13 mouse cellular contexts compared by ENCODE assay signal in the genomic region with DNA sequence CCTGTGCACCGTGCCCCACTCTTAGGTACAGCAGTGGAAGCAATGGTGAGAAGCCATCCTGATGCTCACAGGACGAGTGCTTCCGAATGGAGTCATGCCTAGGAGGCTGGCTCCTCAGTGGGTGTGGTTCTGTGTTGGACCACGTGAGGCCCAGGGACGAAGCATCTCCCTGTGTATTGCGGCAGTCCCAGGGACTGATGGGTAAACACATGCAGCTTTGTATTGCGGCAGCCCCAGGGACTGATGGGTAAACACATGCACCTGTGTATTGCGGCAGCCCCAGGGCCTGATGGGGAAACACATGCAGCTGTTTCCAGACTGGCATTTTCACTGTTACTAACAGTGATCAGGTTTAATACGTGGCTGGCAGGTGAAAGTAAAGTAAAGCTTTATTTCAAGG. TPM values are rescaled to one million over a fixed set of nuclear protein-coding genes. Genes with fewer than 3 reads are reported as not detected.
A peak's percentile ranks its signal among the peaks of the same experiment; 100 is the strongest.
DNase-seq lines count a peak whose midpoint lies in the region; ATAC-seq and TF ChIP-seq lines count a peak whose summit lies in the region.
"Had no signal": no experiment of that assay in that cellular context is flagged by ENCODE, and none has a peak within 500 bp of the region (broad histone marks: within the 10 kb centered on the region; RNA-seq: fewer than 3 reads in every experiment).

No protein-coding gene starts in this region.

- H3K4me3 ChIP-seq in midbrain, embryonic 12.5 days = no peak overlapping the region
- H3K4me3 ChIP-seq in midbrain, postnatal 0 days (ENCODE audit: low read depth, low read length) = no peak overlapping the region
- no peak overlapping the region for H3K4me3 ChIP-seq in forebrain, embryonic 15.5 days
- no peak overlapping the region for H3K4me3 ChIP-seq in intestine, postnatal 0 days (ENCODE audit: low read depth, low read length)

- H3K9me3 ChIP-seq in midbrain, embryonic 12.5 days = no peaks in the 10 kb centered on the region
- H3K9me3 ChIP-seq in midbrain, postnatal 0 days (ENCODE audit: low read length) = no peaks in the 10 kb centered on the region
- no peaks in the 10 kb centered on the region for H3K9me3 ChIP-seq in forebrain, embryonic 15.5 days
- H3K9me3 ChIP-seq in intestine, postnatal 0 days (ENCODE audit: control insufficient read depth) = no peaks in the 10 kb centered on the region

- no peak overlapping the region for H3K27ac ChIP-seq in midbrain, embryonic 12.5 days (replicated peaks)
- H3K27ac ChIP-seq in midbrain, postnatal 0 days (ENCODE audit: low read depth, low read length) = no peak overlapping the region
- H3K27ac ChIP-seq in forebrain, embryonic 15.5 days (replicated peaks) = peak overlapping the region; percentile 32; the same call in 1 of the 2 replicates
- H3K27ac ChIP-seq in intestine, postnatal 0 days (ENCODE audit: low read depth, low read length) = no peak overlapping the region
- H3K27ac ChIP-seq: kidney, postnatal 0 days had no signal

- DNase-seq in midbrain, postnatal 0 days (ENCODE audit: low spot score) = no peak
- DNase-seq in urinary bladder, postnatal 14 days (ENCODE audit: low spot score) = no peak
- no peak for DNase-seq in MN1 (ENCODE audit: low spot score)
- DNase-seq in adrenal gland, adult 2 months = no peak
- DNase-seq: cerebellum, adult 2 months; gastrocnemius, postnatal 10 days had no signal

- TF ChIP-seq CTCF in midbrain, postnatal 0 days (IDR thresholded peaks at IDR 0.05) = no peak
- TF ChIP-seq CTCF in intestine, postnatal 0 days (IDR thresholded peaks at IDR 0.05; ENCODE audit: low read depth) = no peak

- H3K9ac ChIP-seq in midbrain, embryonic 12.5 days (replicated peaks) = no peak overlapping the region
- no peak overlapping the region for H3K9ac ChIP-seq in midbrain, postnatal 0 days (replicated peaks; ENCODE audit: low read length, poor library complexity, severe bottlenecking)
- no peak overlapping the region for H3K9ac ChIP-seq in forebrain, embryonic 15.5 days (replicated peaks)
- H3K9ac ChIP-seq in intestine, postnatal 0 days (ENCODE audit: low read depth, low read length) = no peak overlapping the region

- WGBS in midbrain, embryonic 12.5 days = 84% methylated on average over 9 of the region's 9 CpGs
- 86% methylated on average over 9 of the region's 9 CpGs for WGBS in midbrain, postnatal 0 days
- 56% methylated on average over 9 of the region's 9 CpGs for WGBS in forebrain, embryonic 15.5 days
- WGBS in intestine, postnatal 0 days = 68% methylated on average over 9 of the region's 9 CpGs

- 0 out of 2 replicates have a peak, but pooled peaks have one; percentile 47 for ATAC-seq in midbrain, embryonic 12.5 days (ENCODE audit: low FRiP score, low read depth)
- ATAC-seq in midbrain, postnatal 0 days (ENCODE audit: low FRiP score) = no peak
- peak; percentile 90 for ATAC-seq in forebrain, embryonic 15.5 days (replicated peaks)
- peak; percentile 34; the same call in 1 of the 2 replicates for ATAC-seq in intestine, postnatal 0 days
- ATAC-seq: lung, postnatal 0 days had no signal

- H3K36me3 ChIP-seq in midbrain, embryonic 12.5 days = peaks cover 63% of the 10 kb centered on the region
- H3K36me3 ChIP-seq in midbrain, postnatal 0 days (ENCODE audit: insufficient read depth, low read length) = peaks cover 51% of the 10 kb centered on the region
- H3K36me3 ChIP-seq in forebrain, embryonic 15.5 days = peaks cover 20% of the 10 kb centered on the region
- H3K36me3 ChIP-seq in intestine, postnatal 0 days (ENCODE audit: control insufficient read depth, insufficient read depth) = peaks cover 51% of the 10 kb centered on the region

- no peaks in the 10 kb centered on the region; the same call in 1 of the 2 replicates for H3K4me1 ChIP-seq in midbrain, embryonic 12.5 days
- H3K4me1 ChIP-seq in midbrain, postnatal 0 days (ENCODE audit: insufficient read depth, low read length) = no peaks in the 10 kb centered on the region
- H3K4me1 ChIP-seq in forebrain, embryonic 15.5 days = peaks cover 9% of the 10 kb centered on the region
- H3K4me1 ChIP-seq in intestine, postnatal 0 days (replicated peaks; ENCODE audit: control insufficient read depth, insufficient read depth, low read length) = no peaks in the 10 kb centered on the region; the same call in 1 of the 2 replicates

- no peak overlapping the region for H3K4me2 ChIP-seq in midbrain, embryonic 12.5 days (replicated peaks)
- H3K4me2 ChIP-seq in midbrain, postnatal 0 days (ENCODE audit: low read depth, low read length, poor library complexity, severe bottlenecking) = no peak overlapping the region
- no peak overlapping the region for H3K4me2 ChIP-seq in forebrain, embryonic 15.5 days (replicated peaks)
- no peak overlapping the region for H3K4me2 ChIP-seq in intestine, postnatal 0 days (replicated peaks; ENCODE audit: low read depth)
- H3K4me2 ChIP-seq: heart, embryonic 11.5 days had no signal

- H3K27me3 ChIP-seq in midbrain, embryonic 12.5 days = no peaks in the 10 kb centered on the region
- H3K27me3 ChIP-seq in midbrain, postnatal 0 days (ENCODE audit: insufficient read depth, low read length) = no peaks in the 10 kb centered on the region
- no peaks in the 10 kb centered on the region for H3K27me3 ChIP-seq in forebrain, embryonic 15.5 days
- no peaks in the 10 kb centered on the region for H3K27me3 ChIP-seq in intestine, postnatal 0 days (replicated peaks; ENCODE audit: control insufficient read depth, insufficient read depth, low read length)
- H3K27me3 ChIP-seq: CH12.LX had no signal

RNA-seq across cellular contexts. Expression of a gene that starts 19.1 kb away (rescaled TPM):
- polyA plus RNA-seq in midbrain, embryonic 12.5 days (2016; fragmentation: Nextera tagmentation; extraction: Ambion mirVana) = 70.6 and 83.0 TPM in 2 replicates
- total RNA-seq in midbrain, postnatal 0 days (2014; rRNA removed) = 8.9 and 9.4 TPM in 2 replicates
- 61.0 and 72.6 TPM in 2 replicates for polyA plus RNA-seq in midbrain, postnatal 0 days (2015; fragmentation: Nextera tagmentation; extraction: Ambion mirVana)
- polyA plus RNA-seq in forebrain, embryonic 15.5 days (2015; fragmentation: Nextera tagmentation; extraction: Ambion mirVana) = 82.5 and 88.5 TPM in 2 replicates
- polyA plus RNA-seq in intestine, postnatal 0 days (2015; fragmentation: Nextera tagmentation; extraction: Ambion mirVana) = 89.1 and 97.3 TPM in 2 replicates
- 100 to 1,000 TPM in 1 of 2 experiments, 10 to 100 TPM in 1; 62.7 to 106 TPM for total RNA-seq in adrenal gland, adult 2 months (2021)
- 5.9 and 6.7 TPM in 2 replicates for polyA plus RNA-seq in adrenal gland, adult 2 months (2012; rRNA removed)

RNA-seq across cellular contexts. Expression of a gene that starts 25.2 kb away (rescaled TPM):
- polyA plus RNA-seq in midbrain, embryonic 12.5 days (2016; fragmentation: Nextera tagmentation; extraction: Ambion mirVana) = 0.21 and 0.32 TPM in 2 replicates
- total RNA-seq in midbrain, postnatal 0 days (2014; rRNA removed) = 0.57 and 1.9 TPM in 2 replicates
- polyA plus RNA-seq in midbrain, postnatal 0 days (2015; fragmentation: Nextera tagmentation; extraction: Ambion mirVana) = 1.4 TPM in 2 replicates
- polyA plus RNA-seq in forebrain, embryonic 15.5 days (2015; fragmentation: Nextera tagmentation; extraction: Ambion mirVana) = 0.72 and 1.7 TPM in 2 replicates
- 1.0 and 1.4 TPM in 2 replicates for polyA plus RNA-seq in intestine, postnatal 0 days (2015; fragmentation: Nextera tagmentation; extraction: Ambion mirVana)
- total RNA-seq in adrenal gland, adult 2 months (2021) = not detected
- 0.52 and 0.54 TPM in 2 replicates for polyA plus RNA-seq in adrenal gland, adult 2 months (2012; rRNA removed)
- total RNA-seq: CH12.LX; gastrocnemius, postnatal 10 days had no signal

RNA-seq across cellular contexts. Expression of a gene that starts 29.2 kb away (rescaled TPM):
- 0.42 and 0.81 TPM in 2 replicates for polyA plus RNA-seq in midbrain, embryonic 12.5 days (2016; fragmentation: Nextera tagmentation; extraction: Ambion mirVana)
- total RNA-seq in midbrain, postnatal 0 days (2014; rRNA removed) = 0.49 and 0.90 TPM in 2 replicates
- polyA plus RNA-seq in midbrain, postnatal 0 days (2015; fragmentation: Nextera tagmentation; extraction: Ambion mirVana) = 0.59 and 0.83 TPM in 2 replicates
- 0.66 and 0.75 TPM in 2 replicates for polyA plus RNA-seq in forebrain, embryonic 15.5 days (2015; fragmentation: Nextera tagmentation; extraction: Ambion mirVana)
- 10.4 and 11.7 TPM in 2 replicates for polyA plus RNA-seq in intestine, postnatal 0 days (2015; fragmentation: Nextera tagmentation; extraction: Ambion mirVana)
- 1 to 10 TPM in 1 of 2 experiments, under 1 TPM in 1; 0.72 to 1.3 TPM for total RNA-seq in adrenal gland, adult 2 months (2021)
- polyA plus RNA-seq in adrenal gland, adult 2 months (2012; rRNA removed) = 0.08 and 0.15 TPM in 2 replicates

RNA-seq across cellular contexts. Expression of a gene that starts 29.5 kb away (rescaled TPM):
- polyA plus RNA-seq in midbrain, embryonic 12.5 days (2016; fragmentation: Nextera tagmentation; extraction: Ambion mirVana) = 8.2 and 9.0 TPM in 2 replicates
- 26.0 and 32.5 TPM in 2 replicates for total RNA-seq in midbrain, postnatal 0 days (2014; rRNA removed)
- polyA plus RNA-seq in midbrain, postnatal 0 days (2015; fragmentation: Nextera tagmentation; extraction: Ambion mirVana) = 6.4 and 6.5 TPM in 2 replicates
- polyA plus RNA-seq in forebrain, embryonic 15.5 days (2015; fragmentation: Nextera tagmentation; extraction: Ambion mirVana) = 6.0 and 6.4 TPM in 2 replicates
- 3.2 and 3.6 TPM in 2 replicates for polyA plus RNA-seq in intestine, postnatal 0 days (2015; fragmentation: Nextera tagmentation; extraction: Ambion mirVana)
- 10 to 100 TPM; 20.9 to 21.3 TPM for total RNA-seq in adrenal gland, adult 2 months (2021)
- 16.4 and 20.6 TPM in 2 replicates for polyA plus RNA-seq in adrenal gland, adult 2 months (2012; rRNA removed)
